Mouse (Mus musculus) skeletal muscle tissue, adult 2 months (tissue): ENCODE data around the gene Tbca.

Experiments
- DNase-seq: peaks from one replicate; pipeline ENCODE4 v3.0.0-alpha.2; 2012; ENCODE audit warnings: low read depth, low spot score

The Tbca gene

DNA sequence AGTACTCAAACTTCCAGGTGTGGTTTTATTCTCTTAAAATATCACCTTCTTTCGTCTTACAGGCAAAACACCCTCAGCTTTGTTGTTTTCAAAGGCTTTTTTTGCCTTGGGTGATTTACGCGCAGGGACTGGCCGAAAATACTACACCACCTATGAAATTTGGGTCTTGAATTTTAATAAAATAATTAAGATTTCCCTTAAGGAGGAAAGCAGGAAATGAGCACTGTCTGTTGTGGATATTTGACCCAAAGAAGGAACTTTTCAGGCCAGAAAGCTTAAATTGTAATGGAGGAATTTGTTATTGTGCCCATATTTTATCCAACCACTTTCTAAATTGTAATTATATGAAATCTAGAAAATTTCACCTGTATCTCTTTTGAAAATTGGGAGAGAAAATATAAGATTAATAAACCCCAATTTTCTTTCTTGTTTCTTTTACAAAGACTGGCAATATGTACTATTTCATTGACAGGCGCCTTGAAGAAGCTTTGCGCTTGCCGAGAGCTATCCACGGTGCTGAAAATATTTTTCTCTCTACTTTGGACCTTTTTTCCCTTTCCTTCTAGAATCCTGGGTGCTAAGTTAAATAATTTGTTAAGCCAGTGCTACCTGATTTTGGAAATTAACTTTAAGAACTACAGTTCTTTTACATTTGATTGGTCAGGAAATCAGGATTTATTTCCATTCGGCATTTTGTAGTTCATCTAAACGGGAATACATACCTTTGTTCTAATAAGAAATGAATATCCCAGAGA is 89.5 kb downstream of the Tbca start:
- no peak for DNase-seq

DNA sequence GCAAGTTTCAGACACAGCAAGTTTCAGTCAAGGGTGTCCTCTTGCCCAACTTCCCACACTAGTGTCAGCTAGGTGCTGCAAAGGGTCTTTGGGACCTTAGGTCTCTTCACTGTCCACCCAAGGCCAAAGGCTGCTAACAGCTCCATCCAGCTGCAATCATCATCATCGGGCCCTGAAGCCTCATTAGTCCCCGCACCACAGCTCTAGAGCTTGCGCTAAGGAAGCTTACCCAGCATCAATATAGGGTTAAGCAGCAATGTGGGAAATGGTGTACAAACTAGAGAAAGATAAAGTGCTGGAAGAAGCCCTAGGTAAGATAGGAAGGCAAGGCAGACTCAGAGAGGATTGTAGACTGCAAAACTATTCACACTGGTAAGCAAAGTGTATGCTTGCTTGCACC is 92.5 kb downstream of the Tbca start:
- no peak for DNase-seq

DNA sequence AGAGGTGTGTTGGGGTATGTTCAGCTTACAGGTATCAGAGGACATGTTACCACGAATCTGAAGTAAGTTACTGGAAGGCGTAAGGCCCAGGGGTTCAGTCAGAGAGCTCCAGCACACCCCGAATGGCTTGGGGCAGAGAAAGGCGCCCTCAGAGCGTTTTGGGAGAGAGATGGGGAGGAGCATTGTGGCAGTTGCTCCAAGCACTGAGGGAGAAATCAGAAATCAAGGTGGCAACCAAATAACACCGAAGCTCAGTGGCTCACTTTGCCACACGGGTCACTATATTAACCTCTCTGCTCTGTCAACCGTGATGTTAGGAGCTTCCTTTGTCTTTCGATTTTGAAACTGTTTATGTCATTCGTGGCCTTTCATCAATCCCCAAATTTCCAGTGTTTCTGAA is 93.5 kb downstream of the Tbca start:
- DNase-seq, result no peak

GRCm38 (mm10) chr13:94882711-94883145 is 94.0 kb downstream of the Tbca start:
- DNase-seq, result no peak

GRCm38 (mm10) chr13:94883163-94883965 is 94.7 kb downstream of the Tbca start:
- DNase-seq, result no peak

DNA sequence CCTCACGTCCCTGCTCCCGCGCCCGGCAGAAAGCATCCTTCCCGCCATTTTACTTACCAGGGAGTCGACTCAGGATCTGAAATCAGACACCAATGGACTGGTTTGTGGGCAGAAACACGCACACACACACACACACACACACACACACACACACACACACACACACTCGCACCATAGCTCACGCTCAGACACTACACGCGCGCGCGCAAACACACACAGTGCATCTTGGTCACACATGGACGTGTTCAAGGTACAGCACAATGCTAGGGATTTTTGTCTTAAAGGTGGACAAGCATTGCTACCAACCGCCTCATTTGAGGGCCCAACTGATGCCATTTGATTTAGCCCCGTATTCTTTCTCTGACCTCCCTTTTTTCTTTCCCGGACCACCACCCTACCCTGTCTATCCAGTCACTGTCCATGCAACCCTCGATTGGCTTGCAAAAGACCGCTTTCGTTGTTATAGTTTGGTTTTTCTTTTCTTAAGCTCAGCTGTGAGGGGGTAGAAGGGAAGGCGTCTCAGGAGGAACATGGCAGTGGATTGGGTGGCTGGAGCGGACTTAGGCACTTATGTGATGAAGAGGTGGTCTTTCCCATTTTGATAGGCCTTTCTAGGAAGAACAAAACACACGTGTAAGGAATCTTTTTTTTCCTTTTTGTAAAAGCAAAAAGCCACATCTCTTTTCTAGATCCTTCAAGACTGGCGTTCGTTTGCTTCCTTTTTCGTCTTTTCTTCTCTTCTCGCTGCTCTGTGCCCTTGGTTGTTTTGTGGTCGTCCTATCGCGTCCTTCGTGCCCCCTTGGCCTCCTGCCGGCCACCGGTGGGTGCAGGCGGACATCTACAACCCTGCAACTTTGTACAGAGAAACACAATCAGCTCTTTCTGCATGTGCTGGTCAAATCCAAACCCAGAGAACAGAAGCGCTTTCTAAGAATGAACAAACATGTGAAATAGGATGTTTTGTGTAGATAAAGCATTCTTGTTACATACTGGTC is 95.6 kb downstream of the Tbca start:
- DNase-seq, result no peak

DNA sequence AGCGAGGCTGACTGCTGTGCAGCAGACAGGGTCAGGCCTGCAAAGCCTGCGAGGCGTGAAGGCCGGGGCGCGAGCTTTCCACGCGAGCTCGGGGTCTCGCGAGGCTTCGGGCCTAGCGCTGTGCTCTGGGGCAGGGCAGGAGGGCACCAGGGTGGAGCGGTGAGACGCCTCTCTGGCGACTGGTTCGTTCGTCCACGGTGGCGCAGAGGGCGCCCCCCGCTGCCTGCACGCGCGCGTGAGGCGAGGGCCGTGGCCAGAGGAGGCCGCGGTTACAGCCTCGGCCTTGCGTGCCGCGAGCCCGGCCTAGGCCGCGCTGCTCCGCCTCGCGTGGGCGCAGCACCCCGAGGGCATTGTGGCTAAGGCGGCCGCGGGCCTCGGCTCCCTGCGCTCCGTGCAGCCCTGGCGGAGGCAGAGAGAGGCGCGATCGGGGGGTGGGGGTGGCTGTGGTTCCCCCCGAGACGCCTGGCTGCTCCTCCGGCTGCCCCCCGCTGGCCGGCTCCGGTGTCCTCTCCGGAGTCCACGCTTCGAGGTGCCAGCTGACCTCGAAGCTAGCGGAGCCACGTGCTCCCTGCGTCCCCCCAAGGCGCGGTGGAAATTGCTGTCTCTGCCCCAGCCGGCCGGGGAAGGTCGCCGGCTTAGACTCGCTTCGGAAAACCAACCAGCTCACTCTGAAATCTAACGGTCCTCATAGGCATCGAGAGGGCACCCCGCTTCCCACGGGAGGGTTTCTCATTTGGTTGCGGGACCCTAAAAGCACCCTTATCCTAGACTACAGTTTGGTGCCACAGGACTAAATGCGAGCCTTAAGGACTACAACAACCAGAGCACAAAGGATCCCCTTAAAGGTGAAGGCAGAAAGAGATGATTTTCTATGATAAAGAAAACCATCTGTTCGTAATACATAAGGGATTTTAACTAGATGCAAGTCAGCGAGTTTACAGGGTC is 96.9 kb downstream of the Tbca start:
- no peak for DNase-seq
